Mouse (Mus musculus): ENCODE measurements around the gene Stk31.

GRCm38 (mm10) chr6:49491526-49491925, 96.1 kb downstream of the Stk31 start:
- TF ChIP-seq CTCF (conservative IDR thresholded peaks at IDR 0.05; ENCODE audit: insufficient read depth, insufficient read length, low read depth, low read length) (no peak), POLR2A (IDR thresholded peaks at IDR 0.05; ENCODE audit: low read depth, low read length) (no peak)
